Mouse (Mus musculus) kidney, adult 2 months (tissue): Measurements from ENCODE around the gene Tpsg1.

Experiments
- CTCF ChIP-seq: fragments of 200-500 bp; conservative IDR thresholded peaks from 2 replicates; pipeline ENCODE4 v1.5.1; 2011; ENCODE audit warnings: low read depth, mild to moderate bottlenecking, control low read depth, low read length, moderate library complexity, mixed read lengths; ENCODE audit not compliant: insufficient read depth, insufficient read length
- POLR2A ChIP-seq: fragments of 200-500 bp; IDR thresholded peaks from one replicate; pipeline ENCODE4 v1.6.1; 2011; ENCODE audit warnings: low read depth, low read length, control low read depth

GRCm38 (mm10) chr17:25420998-25421397 is 51.9 kb downstream of the Tpsg1 start:
- TF ChIP-seq CTCF (no peak), POLR2A (no peak)
